Mouse (Mus musculus) small intestine, adult 2 months (tissue): ENCODE results near the gene Errfi1.

Experiments used
- CTCF ChIP-seq: fragments of 200-500 bp; IDR thresholded peaks from 2 replicates; pipeline ENCODE4 v1.5.1; 2012; ENCODE audit warnings: low read depth, mild to moderate bottlenecking, control low read depth, inconsistent platforms, low read length, moderate library complexity, mixed read lengths; ENCODE audit not compliant: insufficient replicate concordance, insufficient read length; ENCODE audit errors: extremely low read depth
- POLR2A ChIP-seq: fragments of 200-500 bp; IDR thresholded peaks from 2 replicates; pipeline ENCODE4 v1.6.1; 2012; ENCODE audit warnings: low read depth, mild to moderate bottlenecking, control low read depth, inconsistent platforms, low read length, moderate library complexity

GRCm38 (mm10) chr4:150865371-150865770 lies 11.7 kb downstream of the Errfi1 start:
- no peak for TF ChIP-seq CTCF
- TF ChIP-seq POLR2A, result no peak
